Comparison of ENCODE assay signal across 23 mouse cellular contexts in genomic region chr3:86959088-86959487, GRCm38 (mm10).
"Had no signal": no experiment of that assay in that cellular context is flagged by ENCODE, and none has a peak within 500 bp of the region (broad histone marks: within the 10 kb centered on the region; RNA-seq: fewer than 3 reads in every experiment).

No protein-coding gene starts in this region.

- H3K4me2 ChIP-seq: heart, embryonic 11.5 days; heart, embryonic 13.5 days; heart, embryonic 15.5 days; hindbrain, embryonic 13.5 days; hindbrain, embryonic 15.5 days; limb, embryonic 12.5 days had no signal

- H3K27me3 ChIP-seq: heart, embryonic 13.5 days; heart, embryonic 15.5 days; hindbrain, embryonic 13.5 days; hindbrain, embryonic 15.5 days; limb, embryonic 12.5 days had no signal

- H3K4me1 ChIP-seq: heart, embryonic 13.5 days; heart, embryonic 15.5 days; hindbrain, embryonic 13.5 days; hindbrain, embryonic 15.5 days; limb, embryonic 12.5 days had no signal

- DNase-seq: gastrocnemius, adult 2 months; gastrocnemius, postnatal 10 days; gastrocnemius, postnatal 25 days; heart, adult 11 months; heart, adult 2 months; heart, postnatal 14 days; heart, postnatal 36 days; kidney, adult 18-20 months; kidney, adult 8-10 months; kidney, postnatal 10 days; kidney, postnatal 25 days; kidney, postnatal 4 days had no signal

- H3K4me3 ChIP-seq: gastrocnemius, adult 2 months; heart, adult 2 months; heart, embryonic 13.5 days; heart, embryonic 15.5 days; hindbrain, embryonic 13.5 days; hindbrain, embryonic 15.5 days; layer of hippocampus, adult 2 months; left cerebral cortex, adult 2 months; limb, embryonic 10.5 days; limb, embryonic 12.5 days had no signal

- H3K27ac ChIP-seq: gastrocnemius, adult 2 months; heart, adult 2 months; heart, embryonic 13.5 days; heart, embryonic 15.5 days; hindbrain, embryonic 13.5 days; hindbrain, embryonic 15.5 days; hindbrain, postnatal 0 days; layer of hippocampus, adult 2 months; left cerebral cortex, adult 2 months; limb, embryonic 10.5 days; limb, embryonic 12.5 days had no signal

- H3K9ac ChIP-seq: heart, embryonic 13.5 days; heart, embryonic 15.5 days; hindbrain, embryonic 13.5 days; hindbrain, embryonic 15.5 days; limb, embryonic 12.5 days had no signal

- H3K9me3 ChIP-seq: heart, embryonic 13.5 days; heart, embryonic 15.5 days; hindbrain, embryonic 13.5 days; hindbrain, embryonic 15.5 days; limb, embryonic 10.5 days; limb, embryonic 12.5 days had no signal

- ATAC-seq: hindbrain, postnatal 0 days; intestine, embryonic 16.5 days had no signal

- H3K36me3 ChIP-seq: heart, embryonic 13.5 days; heart, embryonic 15.5 days; hindbrain, embryonic 13.5 days; hindbrain, embryonic 15.5 days; limb, embryonic 10.5 days; limb, embryonic 12.5 days had no signal
